Mouse (Mus musculus) retina, embryonic 14.5 days (tissue): Measurements from ENCODE around the gene Spdl1.
"Not testable (repeated sequence)": the region's sequence is repeated elsewhere in the genome, so short reads cannot be mapped to it uniquely, and the experiment has no call there.

Experiments used
- DNase-seq: peaks from one replicate; pipeline ENCODE4 v3.0.0-alpha.2; 2015; ENCODE audit warnings: low spot score

Spdl1 gene

DNA sequence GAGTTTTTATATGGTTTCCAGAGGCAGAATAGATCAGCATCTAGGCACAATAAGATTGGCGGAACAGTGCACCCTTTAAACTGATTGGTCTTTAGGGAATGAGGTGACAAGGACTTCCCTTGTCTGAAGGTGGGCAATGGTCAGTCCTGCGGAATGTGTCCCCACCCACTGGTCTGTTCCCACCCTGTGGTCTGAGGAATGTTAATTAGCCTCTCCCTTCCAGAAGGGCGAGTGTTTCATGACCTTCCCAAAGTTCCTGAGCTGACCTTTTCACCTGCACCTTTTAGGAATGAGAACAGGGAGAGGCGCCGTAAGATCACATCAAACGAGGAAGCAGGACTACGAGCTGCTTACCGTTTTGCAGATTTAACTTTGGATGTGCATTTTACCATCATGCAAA lies 35.4 kb downstream of the Spdl1 start:
- DNase-seq, result not testable (repeated sequence)

DNA sequence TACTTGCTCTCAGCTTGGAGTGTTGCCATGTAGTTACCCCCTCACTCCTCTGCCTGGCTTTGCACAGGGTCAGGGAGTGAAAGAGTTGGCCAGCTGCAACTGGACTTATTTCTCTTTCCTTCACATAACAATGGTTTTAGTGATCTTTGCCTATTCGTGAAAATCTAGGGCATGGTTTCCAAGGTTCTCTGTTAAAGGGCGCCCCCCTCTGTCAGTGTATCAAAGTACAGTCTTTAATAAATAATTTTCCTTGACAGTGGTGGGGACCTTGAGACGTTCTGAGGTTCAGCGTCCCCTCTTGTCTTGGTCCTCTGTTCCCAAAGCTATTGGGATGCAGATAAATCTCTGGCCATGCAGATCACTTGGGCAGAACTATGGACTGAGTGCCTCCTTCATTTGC lies 37.3 kb downstream of the Spdl1 start:
- peak; percentile 13 for DNase-seq

DNA sequence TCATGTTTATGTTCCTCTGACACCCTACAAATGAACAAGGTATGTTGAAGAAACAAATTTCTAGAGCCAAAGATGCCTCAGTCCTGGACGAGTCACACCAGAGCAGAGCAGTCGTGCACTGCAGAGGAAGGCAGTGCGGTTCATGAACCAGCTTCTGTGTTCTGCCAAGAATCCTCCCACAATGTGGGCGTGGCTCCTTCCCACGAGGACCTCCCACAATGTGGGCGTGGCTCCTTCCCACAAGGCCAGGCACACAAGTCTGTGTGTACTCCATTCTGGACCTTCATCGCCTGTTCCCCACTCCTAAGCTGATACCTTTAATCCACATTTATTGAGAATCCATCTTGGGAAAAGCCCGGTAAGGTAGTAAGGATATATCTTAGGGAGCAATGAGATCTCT lies 41.6 kb downstream of the Spdl1 start:
- DNase-seq, result no peak

DNA sequence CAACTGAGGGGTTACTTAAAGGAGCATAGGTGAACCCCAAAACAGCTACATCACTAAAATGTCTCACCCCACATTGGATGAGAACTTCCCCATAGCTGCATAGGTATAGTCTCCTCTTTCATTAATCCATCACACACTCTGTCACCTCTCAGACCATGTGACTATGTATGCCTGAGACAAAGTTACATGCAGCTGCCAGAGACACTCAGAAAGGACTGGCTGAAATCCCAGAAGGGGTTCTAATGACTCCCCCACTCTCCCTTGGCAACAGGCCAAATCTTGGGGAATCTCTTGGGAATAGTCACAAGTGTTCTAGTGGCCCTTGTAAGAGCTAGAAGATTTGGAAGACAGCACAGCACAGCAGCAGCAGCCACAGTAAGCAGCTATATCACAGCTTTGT lies 48.6 kb downstream of the Spdl1 start:
- no peak for DNase-seq

DNA sequence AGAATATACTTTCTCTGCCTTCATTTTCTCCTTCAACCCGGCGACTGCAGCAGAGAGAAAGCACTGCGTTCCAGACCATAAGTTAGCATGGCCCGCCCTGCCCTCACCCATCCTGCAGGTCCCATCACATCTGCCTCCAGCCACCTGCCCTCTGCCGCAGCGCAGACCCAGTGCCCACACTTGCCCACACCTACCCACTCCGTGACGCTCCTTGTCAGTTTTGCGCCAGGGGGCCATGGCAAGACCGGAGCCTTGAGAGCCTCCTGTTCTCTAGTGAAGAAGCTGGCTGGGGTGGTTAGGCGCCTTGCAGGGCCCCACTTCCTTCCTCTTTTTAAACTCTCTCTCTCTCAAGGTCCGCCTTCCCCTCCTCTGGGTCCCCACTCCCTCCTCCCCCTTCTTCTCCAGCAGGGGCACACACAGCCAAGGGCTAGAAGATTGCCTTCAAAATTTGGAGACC lies 49.8 kb downstream of the Spdl1 start, which contains the start of gene Dock2:
Gene Dock2, minus strand, starts transcription at position 306 of the 457 bp plus-strand sequence.
- DNase-seq, result no peak

DNA sequence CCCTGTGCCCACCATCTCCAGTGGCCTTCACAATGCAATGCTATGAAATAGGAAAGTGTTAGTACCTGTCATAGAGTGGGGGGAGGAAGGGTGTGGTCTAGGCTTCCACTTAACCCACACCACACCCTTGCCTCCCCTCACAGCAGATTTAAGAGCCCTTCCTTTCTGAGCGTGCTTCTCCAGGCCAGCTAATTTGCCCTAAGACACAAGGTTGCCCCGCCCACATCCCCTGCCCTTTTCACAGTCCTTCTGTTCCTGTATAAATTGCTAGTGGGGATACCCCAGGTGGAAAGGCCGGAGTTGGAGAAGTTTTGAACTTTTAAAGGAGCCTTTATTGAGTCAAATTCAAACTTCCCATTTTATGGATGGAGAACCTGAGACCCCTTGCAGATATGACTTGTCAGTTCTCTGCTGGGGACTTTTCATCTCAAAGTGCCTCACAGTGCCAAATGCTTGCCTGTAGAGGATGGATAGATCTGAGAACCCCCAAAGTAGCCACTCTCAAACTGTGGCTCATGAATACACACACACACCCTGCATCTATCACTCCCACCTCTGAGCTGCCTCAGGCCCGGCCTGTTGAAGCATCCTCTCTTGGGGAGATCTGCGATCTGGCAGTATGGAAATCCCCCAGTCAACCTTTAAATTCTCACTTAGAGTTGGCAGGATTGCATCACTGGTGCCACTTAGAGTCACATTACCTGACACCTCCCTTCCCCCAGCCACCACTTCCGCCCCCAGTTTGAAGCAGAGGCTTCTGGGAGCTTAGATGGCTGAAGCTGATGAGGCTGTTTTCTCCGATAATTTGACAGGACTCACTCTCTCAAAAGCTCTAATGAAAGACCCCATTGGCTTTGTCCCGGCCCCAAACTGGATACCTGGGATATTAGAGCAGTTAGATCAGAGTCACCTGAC lies 50.7 kb downstream of the Spdl1 start:
- DNase-seq, result no peak

DNA sequence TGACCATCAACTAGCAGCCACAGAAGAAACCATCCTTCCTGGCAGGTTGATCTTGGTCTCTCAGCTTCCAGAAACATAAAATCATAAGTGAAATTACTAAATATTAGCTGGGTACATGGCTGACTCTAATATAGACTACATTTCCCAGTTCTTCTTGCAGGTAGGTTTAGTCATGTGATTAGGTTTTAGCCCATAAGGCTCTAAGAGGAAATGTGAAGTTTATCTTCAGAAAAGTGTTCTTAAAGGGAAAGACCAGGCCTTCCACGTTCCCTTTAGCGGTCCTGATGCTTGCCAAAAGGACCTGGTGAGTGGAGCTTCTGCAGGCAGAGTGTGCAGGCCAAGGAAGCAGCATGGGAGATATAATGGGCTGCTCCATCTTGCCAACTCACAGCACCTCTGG lies 52.7 kb downstream of the Spdl1 start:
- no peak for DNase-seq

DNA sequence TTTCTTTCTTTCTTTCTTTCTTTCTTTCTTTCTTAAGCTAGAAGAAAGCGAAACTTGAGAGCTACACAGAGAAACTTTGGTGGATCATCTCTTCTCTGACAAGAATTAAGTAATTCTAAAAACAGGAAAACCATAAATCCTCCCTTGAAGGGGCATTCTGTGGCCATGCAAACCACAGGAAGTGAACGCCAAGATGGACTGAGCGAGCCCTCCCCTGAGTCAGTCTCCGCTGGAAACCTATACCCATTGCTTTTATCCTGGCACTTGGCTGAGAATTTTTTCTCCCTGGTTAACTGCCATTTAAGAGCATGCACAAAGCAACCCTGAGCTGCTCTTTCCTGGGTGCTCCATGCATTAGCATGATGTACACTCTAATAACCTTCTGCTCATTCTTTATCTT lies 53.5 kb downstream of the Spdl1 start:
- no peak for DNase-seq

DNA sequence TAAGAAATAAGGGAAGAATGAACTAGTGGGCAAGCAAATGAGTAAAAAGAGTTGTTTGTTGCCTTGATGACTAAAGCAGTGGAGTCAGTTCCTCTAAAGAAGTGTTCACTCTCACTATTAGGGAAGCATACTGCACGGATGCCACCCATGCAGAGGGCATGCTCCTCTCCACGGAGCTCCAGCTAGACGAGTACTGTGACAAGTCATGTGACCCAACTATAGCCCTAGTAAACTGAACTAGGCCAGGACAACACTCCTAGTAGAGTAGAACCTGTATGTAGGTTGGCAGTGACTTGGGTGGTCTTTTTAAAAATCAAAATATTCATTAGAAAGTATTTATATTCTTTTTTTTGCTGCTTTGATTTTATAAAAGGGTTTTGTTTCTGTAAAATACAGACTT lies 55.1 kb downstream of the Spdl1 start:
- DNase-seq, result no peak

DNA sequence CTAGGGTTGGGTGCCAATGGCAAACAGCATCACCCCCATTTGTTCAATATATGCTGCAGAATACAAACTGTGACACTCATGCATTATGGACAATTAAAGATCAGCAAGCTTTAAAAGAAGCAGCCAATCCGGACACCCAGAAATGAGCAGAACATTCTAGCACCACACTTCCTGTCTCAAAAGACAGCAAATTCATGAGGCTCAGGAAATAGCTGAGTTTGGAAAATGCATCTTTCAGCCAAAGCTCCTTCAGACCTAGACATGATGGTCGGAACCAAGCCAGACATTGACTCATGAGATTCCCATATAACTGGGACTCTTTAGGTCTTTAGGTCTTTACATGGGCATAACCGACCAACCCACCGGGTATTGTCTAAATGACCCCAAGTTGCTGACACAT lies 55.9 kb downstream of the Spdl1 start:
- DNase-seq, result no peak

DNA sequence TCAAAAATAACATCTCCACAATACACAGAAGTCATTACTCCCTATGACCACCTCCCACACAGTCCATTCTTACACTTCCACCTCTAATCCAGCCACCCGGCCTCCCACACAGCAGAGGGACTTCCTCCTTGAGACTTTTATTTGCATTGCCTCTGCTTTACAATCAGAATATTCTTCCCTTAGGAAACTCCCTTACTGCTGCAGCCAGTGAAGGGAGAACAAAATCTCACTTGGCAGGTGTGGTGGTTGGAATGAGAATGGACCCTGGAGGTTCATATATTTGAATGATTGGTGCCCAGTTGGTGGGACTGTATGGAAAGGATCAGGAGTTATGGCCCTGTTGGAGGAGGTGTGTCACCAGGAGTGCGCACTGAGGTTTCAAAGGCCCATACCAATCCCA lies 57.4 kb downstream of the Spdl1 start:
- DNase-seq, result no peak

DNA sequence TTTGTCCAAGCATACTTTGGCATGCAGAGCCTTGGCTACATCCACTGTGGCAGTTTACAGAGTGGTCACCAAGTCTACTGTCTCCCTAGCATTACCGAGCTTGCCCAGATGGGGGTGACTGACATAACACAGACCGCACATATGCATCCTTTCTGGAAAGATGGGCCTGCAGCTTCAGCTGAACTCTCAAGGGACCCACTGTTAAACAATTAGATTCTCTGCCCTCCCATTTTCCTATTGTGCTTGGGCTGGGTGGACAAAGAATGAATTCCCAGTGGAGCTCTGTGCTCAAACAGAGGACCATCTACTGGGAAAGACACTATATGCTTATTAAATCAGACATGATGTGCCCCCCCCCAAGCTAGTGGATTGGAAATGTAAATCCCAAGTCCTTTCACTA lies 58.8 kb downstream of the Spdl1 start:
- peak; percentile 9 for DNase-seq

DNA sequence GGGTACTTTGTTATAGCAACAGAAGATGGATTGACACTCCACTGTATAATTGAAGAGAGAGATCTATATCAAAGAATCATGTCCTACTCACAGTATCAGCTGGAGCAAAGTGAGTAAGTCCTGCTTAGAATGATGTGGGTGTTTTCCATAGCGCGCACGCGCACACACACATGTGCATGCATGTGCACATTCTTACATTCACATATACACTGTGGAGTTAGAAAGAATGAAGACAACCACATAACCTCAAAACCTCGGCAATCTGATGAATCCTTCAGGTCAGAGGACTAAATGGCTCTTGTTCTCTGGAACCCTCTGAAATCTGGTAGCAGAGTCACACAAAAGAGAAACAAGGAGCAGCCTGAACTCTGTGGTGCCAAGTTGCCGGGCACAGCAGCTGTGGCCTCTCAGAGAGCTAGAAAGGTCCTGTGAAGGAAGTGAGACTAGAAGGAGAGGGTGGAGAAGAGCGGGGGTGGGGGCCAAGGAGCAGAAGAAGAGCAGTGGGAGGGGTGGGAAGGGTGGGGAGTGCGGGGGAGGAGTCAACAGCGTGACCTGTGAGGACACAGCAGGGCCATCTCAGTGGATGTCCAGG lies 60.0 kb downstream of the Spdl1 start:
- no peak for DNase-seq

DNA sequence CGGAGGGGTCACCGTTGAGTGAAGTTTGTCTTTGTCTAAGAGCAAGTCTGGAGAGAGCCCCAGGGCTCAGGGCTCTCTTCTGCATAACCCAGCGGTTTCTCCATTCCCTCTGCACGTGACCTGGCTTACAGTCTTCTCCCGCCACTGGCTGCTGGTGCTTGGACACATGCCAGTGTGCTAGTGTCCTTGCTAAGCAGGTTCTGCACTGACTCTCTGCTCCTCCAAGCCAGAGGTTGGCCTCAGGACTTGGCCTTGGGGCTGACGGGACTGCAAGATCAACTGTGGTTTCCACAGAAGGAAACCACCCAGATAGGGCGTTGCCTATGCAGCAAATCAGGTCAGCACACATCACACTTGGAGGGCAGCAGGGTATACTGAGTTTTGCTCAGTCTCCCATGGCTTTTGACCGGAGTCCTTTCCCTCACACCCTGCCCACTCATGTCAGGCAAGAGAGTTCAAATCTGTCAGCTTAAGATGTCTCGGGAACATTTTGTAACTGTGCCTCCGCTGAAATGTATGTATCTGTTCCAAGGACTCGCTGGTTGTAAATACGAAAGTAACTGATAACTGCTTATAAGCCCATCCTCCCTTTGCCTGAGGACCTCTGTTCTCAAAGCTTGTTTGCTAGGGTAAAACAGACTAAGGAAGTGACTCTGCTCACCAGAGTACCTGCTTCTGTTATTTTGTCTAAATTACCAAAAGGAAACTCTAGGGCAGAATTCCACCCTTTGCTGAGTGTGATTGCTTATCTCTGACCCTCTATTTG lies 62.0 kb downstream of the Spdl1 start:
- DNase-seq, result peak; percentile 9

DNA sequence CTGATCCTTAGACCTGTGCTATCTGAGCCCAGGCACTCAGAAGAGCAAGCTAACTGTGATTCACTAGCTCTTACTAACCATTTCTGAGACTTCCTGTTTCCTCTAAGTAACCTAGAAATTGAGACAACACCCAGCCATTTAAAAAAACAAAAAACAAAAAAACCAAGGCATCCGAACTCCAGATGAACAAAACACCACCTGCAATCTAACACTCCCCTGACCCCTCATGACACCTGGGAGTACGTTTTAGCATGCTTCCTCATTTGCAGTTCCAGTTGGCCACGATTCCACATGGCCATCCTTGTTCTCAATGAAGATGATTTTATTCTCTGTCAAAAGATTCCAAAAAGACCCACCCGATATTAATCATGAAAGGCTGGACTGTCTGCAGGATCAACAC lies 62.8 kb downstream of the Spdl1 start:
- no peak for DNase-seq

DNA sequence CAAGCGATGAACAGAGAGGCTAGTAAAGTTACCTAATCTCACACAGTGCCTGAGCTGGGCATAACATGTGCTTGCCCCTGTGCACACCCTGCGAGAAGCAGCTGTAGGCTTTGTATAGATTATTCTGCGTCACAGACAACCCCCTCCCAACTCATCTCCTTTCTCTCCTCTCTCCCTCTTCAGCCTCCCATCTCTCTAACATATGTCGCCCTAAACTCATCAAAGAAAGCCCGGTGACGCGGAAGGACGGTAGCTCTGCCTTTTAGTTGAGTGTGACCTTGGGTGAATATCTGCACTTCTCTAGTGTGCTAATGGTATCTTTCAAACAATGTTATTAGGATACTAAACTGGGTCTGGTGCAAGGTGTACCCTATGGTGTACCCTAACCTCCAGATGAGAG lies 63.5 kb downstream of the Spdl1 start:
- DNase-seq, result no peak

DNA sequence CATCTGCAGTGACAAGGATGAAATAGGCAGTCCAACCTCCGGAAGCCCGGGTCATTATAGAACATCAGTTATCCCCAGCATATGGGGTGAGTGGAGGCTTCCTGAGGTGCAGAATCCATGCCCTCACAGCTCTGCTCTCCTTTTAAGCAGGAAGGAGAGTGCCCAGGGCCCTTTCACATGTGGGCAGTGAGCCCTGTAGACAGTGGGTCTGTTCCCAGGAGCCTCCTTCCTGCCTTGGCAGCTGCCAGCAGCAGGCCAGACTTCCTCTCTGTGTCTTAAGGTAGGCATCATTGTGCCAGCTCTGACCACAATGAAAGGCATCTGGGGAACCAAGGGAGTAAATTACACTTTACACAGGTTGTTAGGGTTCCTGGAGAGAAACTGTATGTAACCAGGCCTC lies 64.0 kb downstream of the Spdl1 start:
- no peak for DNase-seq

DNA sequence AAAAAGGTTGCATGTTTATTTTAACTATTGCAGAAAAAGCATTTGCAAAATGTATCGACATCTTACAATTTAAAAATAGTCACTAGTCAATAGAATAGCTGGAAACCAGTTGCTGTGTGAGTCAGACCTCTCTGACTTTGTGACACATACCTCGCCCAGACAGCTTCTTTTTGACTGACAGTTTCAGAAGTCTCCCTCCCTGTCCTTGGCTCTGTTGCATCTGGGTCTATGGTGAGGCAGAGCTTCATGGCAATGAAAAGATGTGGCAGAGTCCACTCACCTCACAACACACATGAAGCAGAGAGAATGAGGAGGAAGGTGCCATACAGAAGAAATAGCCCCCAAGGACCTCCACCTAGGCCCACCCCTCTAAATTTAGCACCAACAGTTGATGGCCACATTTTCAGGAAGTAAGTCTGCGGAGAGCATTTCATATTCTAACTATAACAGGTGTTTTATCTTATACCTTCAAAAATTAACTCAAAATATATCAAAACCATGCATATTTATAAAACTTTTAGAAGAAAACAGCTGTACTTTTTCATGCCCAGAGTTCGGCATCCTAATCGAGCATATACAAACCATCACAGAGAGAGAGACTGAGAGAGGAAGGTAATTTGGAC lies 69.6 kb downstream of the Spdl1 start:
- DNase-seq, result no peak

DNA sequence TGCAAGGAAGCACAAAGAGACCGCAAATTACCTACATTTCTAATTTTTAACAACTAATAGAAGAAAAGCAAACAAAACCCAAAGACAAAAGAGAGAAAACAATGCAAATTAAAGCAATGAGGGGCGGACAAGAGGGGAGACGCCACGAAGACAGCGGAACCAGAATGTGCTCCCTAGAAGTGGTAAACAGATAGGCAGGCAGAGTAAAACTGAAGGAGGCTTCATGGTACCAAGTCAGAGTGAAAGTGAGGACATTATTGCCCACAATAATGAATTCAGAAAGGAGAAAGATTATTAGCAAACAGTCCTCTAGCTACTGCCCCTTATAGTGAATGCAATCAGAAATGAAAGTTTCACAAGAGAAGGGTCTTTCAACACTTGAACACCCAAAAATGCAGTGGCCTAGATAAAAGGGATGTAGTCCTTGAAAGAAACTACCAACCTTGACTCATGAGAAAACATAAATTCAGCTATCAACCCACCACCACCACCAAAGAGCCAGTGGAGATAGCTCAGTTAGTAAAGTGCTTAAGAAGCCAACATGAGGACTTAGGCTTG lies 70.8 kb downstream of the Spdl1 start:
- DNase-seq, result no peak

DNA sequence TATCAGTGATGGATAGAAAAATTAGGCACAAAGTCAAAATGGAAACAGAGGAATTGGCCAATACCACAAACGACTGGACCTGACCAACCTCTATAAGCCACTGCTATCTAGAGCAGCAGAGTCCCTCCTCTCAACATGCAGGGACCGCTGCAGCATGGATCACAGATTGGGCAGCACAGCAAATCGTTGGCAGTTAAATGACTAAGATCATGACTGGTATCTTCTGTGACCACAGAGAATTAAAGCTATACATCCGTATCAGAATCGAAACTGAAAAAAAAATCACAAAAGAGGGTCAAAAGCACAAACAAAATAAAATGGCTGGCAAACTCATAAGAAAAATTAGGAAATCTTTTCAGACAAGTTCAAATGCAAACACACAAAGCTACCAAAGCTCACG lies 71.3 kb downstream of the Spdl1 start:
- no peak for DNase-seq

DNA sequence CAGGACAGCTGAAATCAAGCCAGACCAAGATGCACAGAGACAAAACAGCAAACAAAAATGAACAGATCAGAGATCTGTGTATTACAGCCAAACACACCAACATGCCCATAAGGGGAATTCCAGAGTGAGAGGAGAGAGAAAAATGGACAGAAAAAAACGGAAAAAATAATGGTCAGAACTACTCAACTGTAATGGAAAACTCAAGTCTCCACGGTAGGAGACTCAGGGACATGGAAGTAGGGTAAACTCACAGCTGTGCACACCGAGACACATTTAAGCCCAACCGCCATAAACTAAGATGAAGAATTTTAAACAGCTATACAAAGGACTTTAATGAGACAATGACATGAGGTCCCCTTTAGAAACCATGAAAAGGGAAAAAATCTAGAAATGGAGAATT lies 73.9 kb downstream of the Spdl1 start:
- no peak for DNase-seq
